Mouse (Mus musculus): ENCODE measurements at regions not wholly inside any gene's neighbourhood (a gene's known extent, or its start where the extent isn't known, plus 50 kb on each side); places are given as distances from the start of the nearest gene placed in this dataset.
"Not testable (repeated sequence)": the region's sequence is repeated elsewhere in the genome, so short reads cannot be mapped to it uniquely, and the experiment has no call there.

- DNase-seq (ENCODE audit: low read depth, low spot score), result peak; percentile 56
These were observed 195.6 kb downstream of the Fam198b start for GRCm38 (mm10) chr3:80079801-80080418.

- DNase-seq (ENCODE audit: low read depth, low spot score), result no peak
These were observed 196.9 kb downstream of the Fam198b start for GRCm38 (mm10) chr3:80081210-80081609.

- no peak for DNase-seq (ENCODE audit: low read depth, low spot score)
These were observed 198.6 kb downstream of the Fam198b start for GRCm38 (mm10) chr3:80082780-80083519.

- DNase-seq (ENCODE audit: low read depth, low spot score), result no peak
These were observed 199.8 kb downstream of the Fam198b start for GRCm38 (mm10) chr3:80084168-80084567.

- no peak for DNase-seq (ENCODE audit: low read depth, low spot score)
These were observed 215.3 kb downstream of the Fam198b start for GRCm38 (mm10) chr3:80099625-80100024.

- no peak for DNase-seq (ENCODE audit: low read depth, low spot score)
These were observed 235.9 kb downstream of the Fam198b start for GRCm38 (mm10) chr3:80120177-80120736.

- peak; percentile 7 for DNase-seq (ENCODE audit: low read depth, low spot score)
These were observed 239.3 kb downstream of the Fam198b start for GRCm38 (mm10) chr3:80123666-80124065.

GRCm38 (mm10) chr3:80124621-80125020, 240.3 kb downstream of the Fam198b start:
- DNase-seq (ENCODE audit: low read depth, low spot score), result no peak

GRCm38 (mm10) chr3:80141697-80142096, 257.4 kb downstream of the Fam198b start:
- no peak for DNase-seq (ENCODE audit: low read depth, low spot score)

GRCm38 (mm10) chr3:80160473-80160872, 276.1 kb downstream of the Fam198b start:
- no peak for DNase-seq (ENCODE audit: low read depth, low spot score)

- DNase-seq (ENCODE audit: low read depth, low spot score), result no peak
These were observed 297.4 kb downstream of the Fam198b start for GRCm38 (mm10) chr3:80181749-80182148.

- not testable (repeated sequence) for DNase-seq (ENCODE audit: low read depth, low spot score)
These were observed 297.8 kb downstream of the Fam198b start for GRCm38 (mm10) chr3:80182161-80182560.

- DNase-seq (ENCODE audit: low read depth, low spot score), result no peak
These were observed 303.1 kb downstream of the Fam198b start for GRCm38 (mm10) chr3:80187406-80187805.

GRCm38 (mm10) chr3:80200904-80201303, 316.6 kb downstream of the Fam198b start:
- DNase-seq (ENCODE audit: low read depth, low spot score), result no peak

GRCm38 (mm10) chr3:80204821-80205220, 320.5 kb downstream of the Fam198b start:
- no peak for DNase-seq (ENCODE audit: low read depth, low spot score)

- DNase-seq (ENCODE audit: low read depth, low spot score), result no peak
These were observed 321.0 kb downstream of the Fam198b start for GRCm38 (mm10) chr3:80205351-80205750.

GRCm38 (mm10) chr3:80207022-80207421, 322.7 kb downstream of the Fam198b start:
- no peak for DNase-seq (ENCODE audit: low read depth, low spot score)

- DNase-seq (ENCODE audit: low read depth, low spot score), result no peak
These were observed 323.7 kb downstream of the Fam198b start for GRCm38 (mm10) chr3:80208028-80208427.

- DNase-seq (ENCODE audit: low read depth, low spot score), result no peak
These were observed 325.3 kb downstream of the Fam198b start for GRCm38 (mm10) chr3:80209596-80209995.

GRCm38 (mm10) chr3:80211323-80212109, 327.2 kb downstream of the Fam198b start:
- DNase-seq (ENCODE audit: low read depth, low spot score), result no peak

- no peak for DNase-seq (ENCODE audit: low read depth, low spot score)
These were observed 364.3 kb downstream of the Fam198b start for GRCm38 (mm10) chr3:80248611-80249010.

- no peak for DNase-seq (ENCODE audit: low read depth, low spot score)
These were observed 365.6 kb downstream of the Fam198b start for GRCm38 (mm10) chr3:80249974-80250373.
